Mouse (Mus musculus) cerebellum, adult 18-20 months (tissue): ENCODE measurements at regions not wholly inside any gene's neighbourhood (a gene's known extent, or its start where the extent isn't known, plus 50 kb on each side); places are given as distances from the start of the nearest gene placed in this dataset.

Experiments
- DNase-seq, 2 experiments: peaks; one replicate each; pipeline ENCODE4 v3.0.0; 2021

DNA sequence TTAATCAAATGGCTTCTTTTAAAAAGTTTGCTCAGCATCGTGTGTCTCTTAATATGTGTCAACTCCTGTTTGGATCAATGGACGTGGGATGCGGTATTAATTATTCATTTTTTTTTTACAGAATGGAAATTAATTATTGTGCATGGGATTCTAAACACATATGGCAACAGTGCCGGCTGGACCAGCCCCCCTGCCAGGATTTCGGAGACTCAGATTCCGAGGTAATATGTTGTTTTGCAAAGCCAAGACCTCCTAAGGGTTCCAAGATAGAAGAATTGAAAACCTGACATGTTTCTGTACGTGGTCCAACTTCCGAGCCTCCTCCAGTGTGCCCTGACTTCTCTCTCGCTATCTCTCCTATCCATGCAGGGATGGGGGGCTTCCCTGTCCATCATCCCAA is 170.4 kb downstream of the 3110018I06Rik start:
- no peak for DNase-seq

- DNase-seq: no peak
These were observed 174.2 kb downstream of the 3110018I06Rik start for GRCm38 (mm10) chr12:107662624-107663023.

GRCm38 (mm10) chr12:107667836-107668235 is 179.4 kb downstream of the 3110018I06Rik start:
- no peak for DNase-seq

- DNase-seq: no peak
These were observed 180.6 kb downstream of the 3110018I06Rik start for GRCm38 (mm10) chr12:107669046-107669445.

DNA sequence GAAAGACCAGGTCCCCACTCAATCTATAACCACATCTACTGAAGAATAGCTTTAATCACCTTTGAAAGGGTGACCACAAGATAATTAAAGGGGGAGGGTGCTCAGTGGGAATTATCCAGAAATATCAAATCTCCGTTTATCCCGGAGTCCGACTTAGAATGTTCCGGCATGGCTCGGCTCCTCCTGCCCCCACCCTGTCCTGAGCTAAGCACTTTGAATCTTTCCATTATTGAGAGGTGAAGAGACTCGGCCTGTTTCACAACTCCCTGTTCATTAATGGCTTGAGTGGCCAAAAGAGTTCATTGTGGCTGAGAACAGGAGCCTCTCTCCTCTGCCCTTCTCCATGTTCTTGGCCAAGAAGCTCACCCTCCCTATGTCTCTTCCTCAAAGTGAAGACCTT is 181.0 kb downstream of the 3110018I06Rik start:
- no peak for DNase-seq

- no peak for DNase-seq
These were observed 181.5 kb downstream of the 3110018I06Rik start for GRCm38 (mm10) chr12:107669910-107670309.

GRCm38 (mm10) chr12:107677076-107677475 is 188.6 kb downstream of the 3110018I06Rik start:
- no peak for DNase-seq

DNA sequence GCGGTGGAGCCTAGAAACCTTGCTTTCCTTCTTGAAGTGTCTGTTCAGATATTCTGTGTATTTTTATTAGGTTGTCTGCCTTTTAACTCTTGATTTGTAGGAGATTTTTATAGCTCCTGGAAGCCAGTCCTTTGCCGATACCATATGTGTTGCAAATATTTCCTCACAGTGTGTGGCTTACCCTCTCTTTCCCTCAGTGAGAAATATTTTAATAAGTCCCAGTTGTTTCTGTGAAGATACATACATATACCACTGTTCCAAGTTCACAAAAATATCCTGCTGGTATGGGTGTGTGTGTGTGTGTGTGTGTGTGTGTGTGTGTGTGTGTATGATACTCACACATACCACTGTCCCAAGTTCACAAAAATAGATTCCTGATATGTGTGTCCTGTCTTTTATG is 199.0 kb downstream of the 3110018I06Rik start:
- DNase-seq: no peak

GRCm38 (mm10) chr12:107689418-107689817 is 201.0 kb downstream of the 3110018I06Rik start:
- no peak for DNase-seq

DNA sequence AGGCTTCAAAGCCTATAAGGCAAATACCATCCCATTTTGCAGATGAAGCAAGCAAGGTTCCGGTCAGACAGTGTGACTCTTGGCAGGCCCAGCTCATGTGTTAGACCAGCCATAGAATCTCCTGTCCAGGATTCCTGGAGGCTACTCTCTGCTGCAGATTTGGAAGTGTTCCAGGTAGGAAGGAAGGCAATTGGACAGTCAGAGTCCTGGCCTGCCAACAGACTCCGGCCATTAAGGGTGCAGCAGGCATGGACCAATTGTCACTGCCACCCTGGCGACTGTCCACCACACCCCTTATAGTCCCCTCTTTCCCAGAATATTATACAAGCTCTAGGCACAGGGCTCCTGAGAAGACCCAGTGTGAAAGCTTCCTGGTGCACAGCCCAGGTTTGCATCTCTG is 201.6 kb downstream of the 3110018I06Rik start:
- DNase-seq: no peak

GRCm38 (mm10) chr12:107693693-107694092 is 205.3 kb downstream of the 3110018I06Rik start:
- no peak for DNase-seq

GRCm38 (mm10) chr12:107695014-107695413 is 206.6 kb downstream of the 3110018I06Rik start:
- no peak for DNase-seq

DNA sequence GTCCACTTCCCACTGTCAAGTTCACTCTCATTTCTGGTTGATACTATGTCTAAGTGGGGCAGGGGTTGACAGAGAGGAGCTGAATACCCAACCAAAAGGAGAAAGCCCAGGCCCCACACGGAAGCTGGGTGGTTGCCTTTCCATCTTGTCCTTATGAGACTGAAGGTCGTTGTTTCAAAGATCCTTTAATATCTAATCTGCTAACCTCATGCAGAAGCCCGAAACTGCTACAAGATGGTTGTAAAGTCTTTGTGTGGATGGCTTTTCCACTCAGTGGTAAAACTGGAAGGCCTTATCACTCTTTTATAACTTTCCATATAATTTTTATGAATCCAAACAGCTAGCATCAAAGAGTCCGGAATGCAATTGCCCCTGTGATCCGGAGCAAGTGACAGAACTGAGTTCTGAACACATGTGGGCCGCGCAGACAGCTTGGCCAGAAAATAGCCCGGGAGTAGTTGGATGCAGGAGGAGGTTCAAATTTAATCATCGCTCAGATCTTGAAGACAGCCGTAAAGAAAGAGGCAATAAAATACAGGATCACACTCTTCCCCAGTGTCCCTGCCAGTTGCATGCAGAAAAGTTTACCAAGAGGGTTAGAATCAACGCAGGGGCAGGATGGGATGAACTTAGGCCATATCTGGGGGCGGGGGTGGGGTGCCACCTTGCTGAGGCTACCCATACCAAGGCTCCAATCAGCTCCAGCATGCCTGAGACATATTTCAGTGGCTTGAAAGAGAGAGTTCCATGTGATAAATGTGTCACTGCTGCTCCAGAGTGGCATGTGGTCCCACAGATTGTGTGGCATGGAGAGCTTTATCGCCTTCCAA is 207.2 kb downstream of the 3110018I06Rik start:
- DNase-seq: no peak

DNA sequence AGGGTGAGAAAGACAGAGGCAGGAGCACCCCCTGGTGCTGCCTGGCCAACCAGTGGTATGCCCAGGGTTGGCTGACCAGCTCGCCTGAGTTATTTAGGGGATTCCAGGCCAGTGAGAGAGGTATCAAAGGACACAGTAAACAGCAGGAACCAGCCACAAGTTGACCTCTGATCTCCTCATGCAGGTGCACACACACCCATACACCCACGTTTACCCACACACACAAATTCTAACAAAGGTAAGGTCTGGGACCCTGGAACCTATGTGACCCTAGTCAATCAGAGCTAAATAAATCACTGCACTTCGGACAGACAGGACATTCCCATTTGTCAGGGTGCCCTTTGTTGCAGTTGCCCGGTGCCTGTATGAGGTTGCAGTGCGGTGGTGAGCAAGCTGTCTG is 211.9 kb downstream of the 3110018I06Rik start:
- DNase-seq: no peak

- DNase-seq: no peak
These were observed 212.6 kb downstream of the 3110018I06Rik start for GRCm38 (mm10) chr12:107700868-107701597.

- DNase-seq: no peak
These were observed 220.4 kb downstream of the 3110018I06Rik start for GRCm38 (mm10) chr12:107708812-107709211.

DNA sequence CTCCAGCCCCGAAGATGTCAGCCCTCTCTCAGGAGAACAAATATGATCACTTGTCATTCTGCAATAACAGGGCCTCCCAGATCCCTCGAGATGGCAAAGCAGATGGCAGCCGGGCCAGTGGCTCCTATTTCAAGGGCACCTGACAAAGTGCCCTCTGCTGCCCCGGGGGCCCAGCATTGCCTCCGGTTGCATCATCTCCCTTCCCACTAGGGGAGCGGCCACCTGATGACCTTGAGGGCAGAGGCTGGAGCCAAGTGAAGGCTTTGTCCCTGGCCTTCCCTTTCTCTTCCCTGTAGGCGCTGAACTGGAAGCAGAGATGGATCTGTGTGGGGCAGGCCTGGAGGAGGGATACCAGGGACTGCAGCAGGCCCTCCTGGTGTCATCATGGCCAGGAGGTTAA is 222.6 kb downstream of the 3110018I06Rik start:
- DNase-seq: no peak

DNA sequence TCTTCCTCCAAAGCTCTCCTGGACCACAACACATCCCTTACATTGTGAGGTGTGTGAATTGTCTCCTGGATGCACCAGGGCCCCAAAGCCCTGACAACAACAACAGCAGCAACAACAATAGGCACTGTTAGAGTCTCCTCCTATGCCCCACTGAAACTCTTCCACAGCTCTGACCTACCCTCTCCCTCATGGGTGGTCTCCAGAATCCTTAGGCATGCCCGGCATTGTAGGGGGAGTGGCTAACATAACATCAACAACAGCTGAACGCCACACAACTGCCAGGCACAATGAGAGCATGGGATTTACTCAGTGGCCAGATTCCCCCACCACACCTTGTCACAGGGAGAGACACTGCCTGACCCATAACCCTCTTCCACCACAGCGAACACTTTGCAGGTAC is 223.2 kb downstream of the 3110018I06Rik start:
- DNase-seq: no peak

DNA sequence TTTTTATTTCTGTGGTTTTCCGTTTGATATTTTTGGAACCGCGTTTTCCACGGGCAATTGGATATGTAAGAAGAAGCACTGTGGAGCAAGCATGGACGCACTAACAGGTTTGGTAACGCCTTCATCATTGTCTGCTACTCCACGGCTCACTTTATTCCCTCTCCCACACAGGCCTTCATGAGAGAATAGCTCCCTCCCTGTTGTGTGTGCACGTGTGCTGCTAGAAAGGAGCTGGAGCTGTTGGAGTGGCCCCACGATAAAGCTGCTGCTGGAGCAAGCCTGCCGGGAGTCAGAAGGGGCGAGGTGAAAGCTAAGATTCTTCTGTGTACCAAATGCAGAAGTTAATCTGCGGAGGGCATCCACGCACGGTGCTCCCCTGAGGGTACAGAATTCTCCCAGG is 224.8 kb downstream of the 3110018I06Rik start:
- no peak for DNase-seq

DNA sequence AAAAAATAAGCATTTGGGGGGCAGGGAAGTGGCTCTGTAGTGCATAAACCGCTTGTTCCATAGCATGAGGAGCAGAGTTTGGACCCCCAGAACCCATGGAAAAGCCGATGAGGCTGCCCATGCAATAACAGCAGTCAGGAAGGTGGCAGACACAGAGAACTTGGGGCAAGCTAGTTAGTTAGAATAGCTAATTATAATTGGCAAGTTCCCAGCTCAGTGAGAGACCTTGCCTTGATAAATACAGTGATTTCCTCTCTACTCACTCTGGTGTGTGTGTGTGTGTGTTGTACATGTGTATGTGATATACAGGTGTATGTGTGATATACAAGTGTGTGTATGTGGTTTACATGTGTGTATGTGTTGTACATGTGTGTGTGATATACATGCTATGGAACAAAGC is 226.4 kb downstream of the 3110018I06Rik start:
- no peak for DNase-seq

- DNase-seq: no peak
These were observed 227.4 kb downstream of the 3110018I06Rik start for GRCm38 (mm10) chr12:107715871-107716270.

DNA sequence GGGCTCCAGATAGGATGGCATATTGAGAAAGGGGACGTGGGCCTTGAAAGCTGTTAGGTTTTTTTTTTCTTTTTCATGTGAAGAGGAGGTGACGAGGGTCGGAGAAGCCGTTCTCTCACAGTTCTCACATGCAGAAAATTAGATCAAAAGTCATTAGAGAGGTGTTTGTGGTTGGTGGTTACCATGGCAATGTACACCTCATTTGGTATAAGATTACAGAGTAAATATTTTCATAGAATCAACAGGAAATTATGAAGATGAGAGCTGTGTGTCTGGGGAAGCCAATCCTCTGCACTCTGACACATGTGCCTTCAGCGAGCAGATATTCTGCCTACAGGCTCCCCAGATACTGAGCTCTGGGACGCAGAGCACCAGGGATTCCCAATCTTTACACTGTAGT is 232.5 kb downstream of the 3110018I06Rik start:
- DNase-seq: no peak

DNA sequence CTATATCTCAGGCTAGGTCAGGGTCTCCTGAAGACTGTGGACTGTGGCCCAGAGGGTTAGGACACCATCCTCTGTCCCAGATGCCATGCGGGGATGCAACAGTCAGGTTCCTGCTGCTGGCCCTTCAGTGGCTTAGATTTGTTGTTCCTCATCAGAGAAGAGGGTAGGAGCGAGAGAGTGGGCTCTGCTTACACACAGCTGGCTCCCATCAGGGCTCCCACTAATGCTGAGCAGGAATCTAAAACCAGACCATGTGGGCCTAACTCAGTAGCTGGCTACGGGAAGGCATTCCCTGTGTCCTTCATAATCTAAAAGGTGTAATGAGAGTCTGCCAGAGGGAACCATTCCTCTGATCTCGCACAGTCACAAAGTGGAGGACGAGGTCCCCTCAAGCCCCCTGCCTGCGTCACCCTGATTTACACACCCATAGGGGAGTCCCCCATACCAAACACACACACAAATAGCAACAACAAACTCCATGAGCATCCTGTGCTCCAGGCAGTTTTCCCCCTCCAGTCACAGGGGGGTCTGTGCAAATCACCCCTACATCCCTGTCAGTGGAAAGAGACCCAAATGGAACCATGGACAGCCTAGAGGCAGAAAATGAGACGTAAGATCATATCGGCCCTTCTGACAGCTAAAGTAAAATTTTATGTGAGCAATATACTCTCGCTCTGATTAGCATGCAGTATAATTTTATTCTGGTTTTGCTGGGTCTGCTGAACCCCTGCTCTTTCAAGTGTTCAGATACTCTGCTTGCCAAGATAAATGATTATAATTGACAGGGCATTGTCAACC is 234.8 kb downstream of the 3110018I06Rik start:
- DNase-seq: no peak
